Mouse (Mus musculus) CD4-positive, CD25-positive, alpha-beta regulatory T cell, adult 4 months (primary cell): ENCODE results near the gene AU018091. TPM values are rescaled to one million over a fixed set of nuclear protein-coding genes. Genes with fewer than 3 reads are reported as not detected.
"Not testable (repeated sequence)": the region's sequence is repeated elsewhere in the genome, so short reads cannot be mapped to it uniquely, and the experiment has no call there.

Experiments used
- ATAC-seq: one replicate; pipeline ENCODE4 v1.8.0; 2017
- polyA plus RNA-seq, 2 experiments: library from polyadenylated mRNA; unstranded; fragments of 100-300 nt; shearing (Covaris generic); gene quantifications; one replicate each; pipeline ENCODE4 v1.2.1; 2017

The AU018091 gene
- polyA plus RNA-seq, 2 experiments from 2014 or later, result not detected

DNA sequence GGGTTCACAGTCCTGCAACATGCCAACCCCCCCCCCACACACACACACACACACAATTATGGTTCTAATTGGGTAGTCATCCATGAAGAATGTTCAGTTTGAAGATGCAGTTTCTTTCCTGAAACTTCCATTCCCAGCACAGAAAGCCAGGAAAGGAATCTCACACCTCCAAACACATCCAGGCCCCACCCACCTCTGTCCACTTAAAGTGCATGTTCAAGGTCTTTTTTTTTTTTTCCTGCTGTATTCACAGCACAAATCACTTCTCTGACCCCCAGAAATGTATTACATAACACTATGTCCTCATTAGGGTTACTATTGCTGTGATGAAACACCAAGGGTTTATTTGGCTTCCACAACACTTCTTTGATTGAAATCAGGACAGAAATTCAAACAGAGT lies 4.0 kb downstream of the AU018091 start:
- ATAC-seq, result no peak

DNA sequence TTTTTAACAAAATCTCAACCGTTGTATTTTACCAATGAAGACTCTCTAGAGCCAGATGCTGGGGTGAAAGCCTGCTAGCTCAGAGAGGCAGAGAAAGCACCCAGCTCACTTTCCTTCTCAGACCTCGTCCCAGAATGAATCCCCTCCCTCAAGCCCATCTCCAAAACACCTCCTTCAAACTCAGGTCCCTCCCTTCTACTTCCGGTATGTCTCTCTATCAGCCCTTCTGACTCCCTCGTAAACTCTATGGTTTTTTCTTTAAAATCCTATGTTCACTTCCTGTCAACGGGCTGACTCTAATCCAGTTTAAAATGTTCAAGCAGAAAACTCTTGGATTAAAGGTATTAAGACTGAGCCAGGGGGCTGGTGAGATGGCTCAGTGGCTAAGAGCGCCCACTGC lies 4.6 kb downstream of the AU018091 start:
- ATAC-seq, result no peak

DNA sequence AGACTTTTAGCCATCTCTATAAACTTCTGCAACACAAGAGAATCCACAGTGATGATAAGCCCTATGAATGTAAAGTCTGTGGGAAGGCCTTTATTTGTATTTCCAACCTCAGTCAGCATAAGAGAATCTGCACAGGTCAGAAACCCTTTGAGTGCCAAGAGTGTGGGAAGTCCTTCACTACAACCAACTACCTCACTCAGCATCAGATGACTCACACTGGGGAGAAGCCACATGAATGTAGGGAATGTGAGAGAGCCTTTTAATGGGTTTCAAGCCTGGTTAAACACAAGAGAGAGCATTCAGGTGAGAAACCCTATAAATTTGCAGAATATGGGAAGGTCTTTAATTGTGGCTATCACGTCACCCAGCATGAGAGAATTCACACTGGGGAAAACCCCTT lies 18.6 kb downstream of the AU018091 start:
- no peak for ATAC-seq

DNA sequence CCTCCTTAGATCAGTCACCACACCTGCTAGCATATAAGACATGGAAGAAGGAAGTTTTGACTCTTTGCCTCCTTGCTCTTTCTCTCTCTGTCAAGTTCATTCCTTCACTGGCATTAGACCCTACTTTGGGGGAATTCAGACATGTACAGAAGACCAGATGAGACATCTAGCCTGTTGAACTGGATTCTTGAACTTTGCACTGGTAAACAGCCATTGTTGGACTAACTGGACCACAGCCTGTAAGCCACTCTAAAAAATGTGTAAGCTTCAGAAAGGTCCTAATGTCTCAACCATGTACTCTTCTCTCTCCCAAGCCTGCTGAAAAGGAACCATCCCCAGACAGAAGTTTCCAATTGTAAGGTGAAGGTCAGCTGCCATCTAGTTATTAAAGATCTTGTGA lies 22.9 kb downstream of the AU018091 start:
- ATAC-seq, result no peak

DNA sequence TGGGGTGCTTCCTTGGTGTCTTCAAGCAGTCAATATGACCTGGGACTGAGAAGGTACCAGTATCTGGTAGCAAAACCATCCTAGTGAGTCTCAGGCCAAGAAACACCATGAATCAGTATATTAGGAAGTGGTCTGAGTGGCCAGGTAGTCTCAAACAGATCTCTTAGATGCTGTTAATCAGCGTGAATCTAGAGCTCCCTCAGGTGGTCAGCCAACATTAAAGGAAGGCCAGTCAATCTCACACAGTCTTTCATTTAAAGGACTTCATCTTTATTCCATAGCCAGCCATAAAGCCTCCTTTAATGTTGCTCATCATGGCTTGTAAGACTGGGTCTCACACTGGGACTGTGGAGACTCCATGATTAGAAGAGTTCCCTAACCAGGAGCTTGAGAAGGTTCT lies 25.7 kb downstream of the AU018091 start:
- ATAC-seq, result no peak

DNA sequence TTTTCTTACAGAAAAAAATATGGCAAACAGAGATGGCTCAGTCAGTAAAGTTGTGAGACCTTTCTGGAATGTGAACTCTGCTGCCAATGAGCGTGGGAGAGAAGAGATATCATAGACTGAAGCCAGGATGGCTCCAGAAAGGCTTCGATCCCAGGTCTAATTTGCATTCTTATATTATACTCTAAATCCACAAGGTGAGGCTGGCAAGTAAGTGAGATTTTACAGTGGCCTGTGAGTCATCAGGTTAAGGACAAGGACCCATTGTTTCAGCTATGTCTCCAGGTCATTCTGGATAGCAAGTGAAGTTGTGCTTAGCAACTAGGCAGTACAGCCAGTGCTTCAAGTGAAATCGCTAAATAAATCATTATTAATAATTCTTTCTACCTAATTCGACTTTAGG lies 33.4 kb downstream of the AU018091 start:
- ATAC-seq, result no peak

DNA sequence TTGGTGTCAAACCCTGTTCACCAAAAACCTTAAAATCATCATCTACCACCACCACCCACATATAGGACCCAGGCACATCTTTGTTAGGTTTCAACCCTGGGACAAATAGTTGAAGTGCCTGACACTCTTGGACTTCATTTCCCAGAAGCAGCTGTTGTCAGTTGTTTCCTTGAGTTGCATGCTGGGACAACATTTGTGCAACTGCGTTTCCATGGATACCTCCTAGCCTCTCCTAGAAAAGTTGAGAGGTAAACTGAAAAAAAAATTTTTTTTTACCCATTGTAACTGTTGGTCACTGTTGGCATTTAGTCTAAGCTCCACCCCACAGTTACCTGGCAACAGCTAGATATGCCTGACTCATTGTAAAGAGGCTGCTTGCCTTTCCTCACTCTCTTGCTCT lies 34.3 kb downstream of the AU018091 start:
- ATAC-seq, result no peak

DNA sequence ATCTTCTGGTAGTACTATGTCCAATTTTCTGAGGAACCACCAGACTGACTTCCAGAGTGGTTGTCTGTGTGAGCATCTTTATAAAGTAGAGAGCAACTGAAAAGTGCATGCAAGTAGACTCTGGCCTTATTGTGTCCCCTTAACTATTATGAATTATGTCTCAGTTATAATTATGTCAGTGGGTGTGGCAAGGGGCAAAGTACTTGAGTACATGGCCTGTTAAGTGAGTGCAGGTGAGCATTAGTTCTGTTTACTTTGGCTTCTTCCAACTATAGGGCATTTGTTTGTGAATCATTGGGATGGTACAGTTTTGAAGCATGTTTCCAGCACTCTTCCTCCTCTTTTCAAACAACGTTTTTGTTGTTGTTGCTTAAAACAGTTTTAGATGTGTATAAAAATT lies 38.7 kb downstream of the AU018091 start:
- ATAC-seq, result no peak

DNA sequence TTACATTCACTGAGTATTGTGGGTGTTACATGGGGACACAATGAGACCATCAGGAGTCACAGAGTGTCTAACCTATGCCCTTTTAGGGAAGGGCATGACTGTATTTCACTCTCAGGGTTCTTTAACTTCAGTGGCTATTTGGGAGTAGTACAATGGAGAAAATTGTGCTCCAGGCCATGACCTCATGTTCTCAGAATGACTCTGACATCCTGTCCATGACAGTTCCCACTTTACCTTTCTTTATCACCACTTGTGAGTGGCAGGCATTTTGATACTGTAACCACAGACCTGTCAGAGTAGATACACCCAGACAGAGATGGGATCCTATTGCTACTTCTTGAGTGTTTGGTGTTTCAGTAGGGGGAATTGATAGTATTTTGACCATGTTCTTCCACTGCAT lies 40.4 kb downstream of the AU018091 start:
- ATAC-seq, result not testable (repeated sequence)

DNA sequence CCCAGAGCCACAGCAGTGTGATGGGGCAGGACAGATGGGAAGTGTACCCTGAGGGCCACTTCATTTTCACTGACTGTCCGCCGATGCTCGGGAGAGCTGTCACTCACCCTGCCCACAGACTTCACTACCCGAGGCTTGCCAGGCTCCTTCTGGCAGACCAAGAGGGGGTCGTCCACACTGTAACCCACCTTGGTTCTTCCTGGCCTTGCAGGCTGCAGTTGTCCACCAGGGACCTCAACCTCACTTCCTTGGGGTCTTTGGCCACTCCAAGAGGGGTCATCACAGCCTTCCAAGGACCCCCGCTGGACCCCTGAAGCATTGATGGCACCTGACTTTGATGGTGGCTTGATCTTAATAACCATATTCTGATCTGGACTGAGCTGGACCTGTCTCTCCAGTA lies 57.8 kb downstream of the AU018091 start:
- not testable (repeated sequence) for ATAC-seq

DNA sequence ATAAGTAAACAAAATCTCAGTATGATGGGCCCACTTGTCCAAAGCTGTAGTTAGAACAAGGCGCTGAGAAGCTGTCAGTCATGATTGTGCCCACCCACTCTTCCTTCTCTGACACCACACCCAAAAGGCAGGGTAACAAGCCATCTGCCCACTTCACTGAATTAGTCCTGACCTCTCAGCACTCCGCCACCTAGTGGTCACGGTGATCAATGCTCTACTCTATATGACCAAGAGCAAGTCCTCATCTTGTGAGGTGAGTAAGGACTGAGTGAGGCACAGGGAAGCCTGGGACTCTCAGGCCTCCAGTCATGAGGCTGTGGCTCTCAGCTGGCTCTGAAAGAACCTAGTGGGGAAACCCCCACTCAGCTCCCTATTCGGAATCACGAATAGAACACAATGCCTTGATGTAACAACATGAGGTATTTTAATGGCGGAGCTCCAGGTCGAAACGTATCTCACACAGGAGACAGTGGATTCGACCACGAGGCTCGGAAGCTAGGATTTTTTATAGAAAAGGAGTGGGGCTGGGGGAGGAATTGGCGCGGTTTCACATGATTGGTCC lies 62.4 kb downstream of the AU018091 start:
- not testable (repeated sequence) for ATAC-seq

Other genes starting within 250 kb of the AU018091 start
- gene Nlrp12, start 80.5 kb upstream of the AU018091 start, polyA plus RNA-seq, result not detected
- gene Myadm, start 119.9 kb upstream of the AU018091 start, polyA plus RNA-seq, result 1 to 10 TPM; 7.5 to 7.8 TPM
- gene Prkcg, start 120.0 kb upstream of the AU018091 start, polyA plus RNA-seq, result not detected
- gene Cacng7, start 163.8 kb upstream of the AU018091 start, polyA plus RNA-seq, result not detected
- gene Cacng8, start 221.5 kb upstream of the AU018091 start, polyA plus RNA-seq, result not detected